Mouse (Mus musculus) forebrain, embryonic 16.5 days (tissue): ENCODE data around the gene Ntn1. TPM values are rescaled to one million over a fixed set of nuclear protein-coding genes. Genes with fewer than 3 reads are reported as not detected.

Source experiments
- ATAC-seq: fragments of 200-750 bp; cut with Nextera tagmentation; 2 replicates; pipeline ENCODE4 v1.8.0; 2017; ENCODE audit warnings: mild to moderate bottlenecking, moderate library complexity
- H3K27ac ChIP-seq: fragments of 300-500 bp; sonication (generic); 2 replicates; pipeline ENCODE4 v1.5.1; 2014; ENCODE audit warnings: low read length, control low read depth
- H3K27me3 ChIP-seq: fragments of 300-500 bp; sonication (generic); replicated peaks from 2 replicates; pipeline ENCODE4 v1.6.1; 2014; ENCODE audit warnings: low read length; ENCODE audit not compliant: control insufficient read depth, insufficient read depth
- H3K36me3 ChIP-seq: fragments of 300-500 bp; sonication (generic); 2 replicates; pipeline ENCODE4 v1.6.1; 2014; ENCODE audit not compliant: control insufficient read depth, insufficient read depth
- H3K4me1 ChIP-seq: fragments of 300-500 bp; sonication (generic); replicated peaks from 2 replicates; pipeline ENCODE4 v1.6.1; 2014; ENCODE audit warnings: low read length; ENCODE audit not compliant: control insufficient read depth, insufficient read depth
- H3K4me2 ChIP-seq: fragments of 300-500 bp; sonication (generic); 2 replicates; pipeline ENCODE4 v1.6.1; 2014; ENCODE audit warnings: mild to moderate bottlenecking, low read length, control low read depth
- H3K4me3 ChIP-seq: fragments of 300-500 bp; sonication (generic); replicated peaks from 2 replicates; pipeline ENCODE4 v1.5.1; 2014; ENCODE audit warnings: mild to moderate bottlenecking, low read length, control low read depth
- H3K9ac ChIP-seq: fragments of 300-500 bp; sonication (generic); replicated peaks from 2 replicates; pipeline ENCODE4 v1.6.1; 2014; ENCODE audit warnings: low read depth, low read length, control low read depth
- H3K9me3 ChIP-seq: fragments of 300-500 bp; sonication (generic); 2 replicates; pipeline ENCODE4 v1.6.1; 2016; ENCODE audit warnings: low read length; ENCODE audit not compliant: control insufficient read depth
- WGBS: fragments of 180-500 bp; shearing (Covaris S2); extraction: QIAGEN DNeasy Blood & Tissue Kit; methylation state at CpG from one replicate; pipeline ENCODE4 v1.1.7; 2014; 5-methylcytosine and 5-hydroxymethylcytosine counted together
- polyA plus RNA-seq: library from polyadenylated mRNA; unstranded; fragments of >200 nt; fragmentation: Nextera tagmentation; extraction: Ambion mirVana; gene quantifications from 2 replicates; pipeline ENCODE4 v1.2.1, GENCODE M21; 2015

The Ntn1 gene
- polyA plus RNA-seq, 1 experiment from 2014 or later: 9.4 TPM

- no peak overlapping the region for H3K4me3 ChIP-seq
- ATAC-seq: no peak
- no peaks in the 10 kb centered on the region for H3K36me3 ChIP-seq
- 65% methylated on average over 1 of the region's 1 CpGs for WGBS
- H3K9me3 ChIP-seq: no peaks in the 10 kb centered on the region
- H3K27me3 ChIP-seq: peaks cover 29% of the 10 kb centered on the region
- H3K9ac ChIP-seq: no peak overlapping the region
- H3K4me1 ChIP-seq: peaks cover 34% of the 10 kb centered on the region
- no peak overlapping the region for H3K4me2 ChIP-seq
- H3K27ac ChIP-seq: no peak overlapping the region
Measured at GRCm38 (mm10) chr11:68381833-68382232, 18.8 kb downstream of the Ntn1 start.

GRCm38 (mm10) chr11:68381318-68381717 is 19.3 kb downstream of the Ntn1 start:
- no peaks in the 10 kb centered on the region for H3K36me3 ChIP-seq
- H3K27me3 ChIP-seq: peaks cover 29% of the 10 kb centered on the region
- H3K4me3 ChIP-seq: no peak overlapping the region
- H3K27ac ChIP-seq: no peak overlapping the region
- no peak for ATAC-seq
- no peak overlapping the region; the same call in 1 of the 2 replicates for H3K4me2 ChIP-seq
- no peak overlapping the region for H3K9ac ChIP-seq
- 60% methylated on average over 9 of the region's 9 CpGs for WGBS
- H3K9me3 ChIP-seq: no peaks in the 10 kb centered on the region
- peaks cover 32% of the 10 kb centered on the region for H3K4me1 ChIP-seq

GRCm38 (mm10) chr11:68378946-68379764 is 21.5 kb downstream of the Ntn1 start:
- Histone ChIP-seq H3K27ac (no peak overlapping the region), H3K4me1 (peaks cover 12% of the 10 kb centered on the region), H3K27me3 (peaks cover 19% of the 10 kb centered on the region), H3K36me3 (no peaks in the 10 kb centered on the region), H3K9ac (no peak overlapping the region), H3K4me3 (no peak overlapping the region), H3K9me3 (no peaks in the 10 kb centered on the region), H3K4me2 (no peak overlapping the region)
- WGBS: 7% methylated on average over 14 of the region's 16 CpGs
- ATAC-seq: no peak

- WGBS: 16% methylated on average over 5 of the region's 5 CpGs
- ATAC-seq: no peak
Measured at GRCm38 (mm10) chr11:68378419-68378818, 22.2 kb downstream of the Ntn1 start.

GRCm38 (mm10) chr11:68373105-68373504 is 27.5 kb downstream of the Ntn1 start:
- no peaks in the 10 kb centered on the region for H3K36me3 ChIP-seq
- no peak for ATAC-seq

More at GRCm38 (mm10) chr11:68378419-68378818, 22.2 kb downstream of the Ntn1 start:
- no peak overlapping the region for H3K27ac ChIP-seq
- peaks cover 18% of the 10 kb centered on the region for H3K27me3 ChIP-seq
- H3K9me3 ChIP-seq: no peaks in the 10 kb centered on the region
- no peak overlapping the region for H3K4me2 ChIP-seq
- no peaks in the 10 kb centered on the region for H3K36me3 ChIP-seq
- no peak overlapping the region; the same call in 1 of the 2 replicates for H3K9ac ChIP-seq
- no peak overlapping the region for H3K4me3 ChIP-seq
- H3K4me1 ChIP-seq: peaks cover 12% of the 10 kb centered on the region

GRCm38 (mm10) chr11:68371609-68372008 is 29.0 kb downstream of the Ntn1 start:
- no peak for ATAC-seq
- WGBS: 82% methylated on average over 11 of the region's 11 CpGs
- Histone ChIP-seq H3K27ac (no peak overlapping the region), H3K27me3 (no peaks in the 10 kb centered on the region), H3K4me3 (no peak overlapping the region), H3K4me1 (no peaks in the 10 kb centered on the region), H3K36me3 (no peaks in the 10 kb centered on the region), H3K9ac (no peak overlapping the region), H3K4me2 (no peak overlapping the region), H3K9me3 (no peaks in the 10 kb centered on the region)

More at GRCm38 (mm10) chr11:68373105-68373504, 27.5 kb downstream of the Ntn1 start:
- WGBS: 61% methylated on average over 10 of the region's 10 CpGs
- Histone ChIP-seq H3K27me3 (no peaks in the 10 kb centered on the region), H3K9ac (no peak overlapping the region), H3K4me2 (no peak overlapping the region), H3K4me1 (no peaks in the 10 kb centered on the region), H3K9me3 (no peaks in the 10 kb centered on the region), H3K4me3 (no peak overlapping the region), H3K27ac (no peak overlapping the region)

GRCm38 (mm10) chr11:68356901-68357300 is 43.7 kb downstream of the Ntn1 start:
- ATAC-seq: no peak

GRCm38 (mm10) chr11:68355561-68355960 is 45.1 kb downstream of the Ntn1 start:
- Histone ChIP-seq H3K4me1 (no peaks in the 10 kb centered on the region; the same call in 1 of the 2 replicates), H3K4me3 (no peak overlapping the region), H3K27ac (no peak overlapping the region), H3K36me3 (no peaks in the 10 kb centered on the region), H3K9ac (no peak overlapping the region), H3K9me3 (no peaks in the 10 kb centered on the region), H3K4me2 (no peak overlapping the region), H3K27me3 (no peaks in the 10 kb centered on the region)
- WGBS: 53% methylated on average over 8 of the region's 8 CpGs
- no peak for ATAC-seq

More at GRCm38 (mm10) chr11:68356901-68357300, 43.7 kb downstream of the Ntn1 start:
- Histone ChIP-seq H3K9me3 (no peaks in the 10 kb centered on the region), H3K27me3 (no peaks in the 10 kb centered on the region), H3K27ac (no peak overlapping the region), H3K9ac (no peak overlapping the region), H3K4me3 (no peak overlapping the region), H3K4me2 (no peak overlapping the region), H3K36me3 (no peaks in the 10 kb centered on the region), H3K4me1 (no peaks in the 10 kb centered on the region; the same call in 1 of the 2 replicates)
- 40% methylated on average over 8 of the region's 8 CpGs for WGBS

- Histone ChIP-seq H3K4me3 (no peak overlapping the region), H3K27me3 (no peaks in the 10 kb centered on the region), H3K4me2 (no peak overlapping the region), H3K9me3 (no peaks in the 10 kb centered on the region), H3K9ac (no peak overlapping the region), H3K4me1 (no peaks in the 10 kb centered on the region; the same call in 1 of the 2 replicates), H3K36me3 (no peaks in the 10 kb centered on the region), H3K27ac (no peak overlapping the region)
- 68% methylated on average over 3 of the region's 3 CpGs for WGBS
- ATAC-seq: no peak
Measured at GRCm38 (mm10) chr11:68354848-68355247, 45.8 kb downstream of the Ntn1 start.
